8 mouse cellular contexts compared by ENCODE assay signal in genomic region chr4:152173041-152173440, GRCm38 (mm10). TPM values are rescaled to one million over a fixed set of nuclear protein-coding genes. Genes with fewer than 3 reads are reported as not detected.
DNase-seq lines count a peak whose midpoint lies in the region; ATAC-seq and TF ChIP-seq lines count a peak whose summit lies in the region.

No protein-coding gene starts in this region.

- no peak overlapping the region for H3K4me3 ChIP-seq in heart, embryonic 12.5 days
- H3K4me3 ChIP-seq in midbrain, postnatal 0 days (ENCODE audit: low read depth, low read length), result no peak overlapping the region

- H3K9me3 ChIP-seq in heart, embryonic 12.5 days (replicated peaks), result peaks cover 9% of the 10 kb centered on the region; the same call in 1 of the 2 replicates
- H3K9me3 ChIP-seq in midbrain, postnatal 0 days (ENCODE audit: low read length), result no peaks in the 10 kb centered on the region

- no peak overlapping the region for H3K9ac ChIP-seq in heart, embryonic 12.5 days
- no peak overlapping the region for H3K9ac ChIP-seq in midbrain, postnatal 0 days (replicated peaks; ENCODE audit: low read length, poor library complexity, severe bottlenecking)

- peaks cover 32% of the 10 kb centered on the region for H3K27me3 ChIP-seq in heart, embryonic 12.5 days (replicated peaks)
- H3K27me3 ChIP-seq in midbrain, postnatal 0 days (ENCODE audit: insufficient read depth, low read length), result no peaks in the 10 kb centered on the region
- peaks cover 2% of the 10 kb centered on the region; the same call in 1 of the 2 replicates for H3K27me3 ChIP-seq in splenic B cell, adult 2 months (ENCODE audit: control insufficient read depth, insufficient read depth, low read length, poor library complexity, severe bottlenecking)

- no peak overlapping the region for H3K27ac ChIP-seq in heart, embryonic 12.5 days (ENCODE audit: poor library complexity, severe bottlenecking)
- no peak overlapping the region for H3K27ac ChIP-seq in midbrain, postnatal 0 days (ENCODE audit: low read depth, low read length)

- no peak for ATAC-seq in heart, embryonic 12.5 days (ENCODE audit: insufficient number of reproducible peaks, low FRiP score)
- peak; percentile 26; the same call in 1 of the 2 replicates for ATAC-seq in granulocyte monocyte progenitor cell, adult 5-6 weeks (replicated peaks; ENCODE audit: poor library complexity, severe bottlenecking)
- ATAC-seq in midbrain, postnatal 0 days (ENCODE audit: low FRiP score), result no peak

- peaks cover 11% of the 10 kb centered on the region for H3K4me1 ChIP-seq in heart, embryonic 12.5 days (replicated peaks)
- no peaks in the 10 kb centered on the region for H3K4me1 ChIP-seq in midbrain, postnatal 0 days (ENCODE audit: insufficient read depth, low read length)

- no peak overlapping the region for H3K4me2 ChIP-seq in heart, embryonic 12.5 days
- H3K4me2 ChIP-seq in midbrain, postnatal 0 days (ENCODE audit: low read depth, low read length, poor library complexity, severe bottlenecking), result no peak overlapping the region

- under 1% methylated on average over 5 of the region's 5 CpGs for WGBS in heart, embryonic 12.5 days
- WGBS in midbrain, postnatal 0 days, result 3% methylated on average over 5 of the region's 5 CpGs

- H3K36me3 ChIP-seq in heart, embryonic 12.5 days, result no peaks in the 10 kb centered on the region
- H3K36me3 ChIP-seq in midbrain, postnatal 0 days (ENCODE audit: insufficient read depth, low read length), result no peaks in the 10 kb centered on the region
- no peaks in the 10 kb centered on the region for H3K36me3 ChIP-seq in splenic B cell, adult 2 months (ENCODE audit: control insufficient read depth, insufficient read depth, low read length, poor library complexity, severe bottlenecking)

- peak; percentile 95 for DNase-seq in heart, adult 11 months
- peak; percentile 79 for DNase-seq in MN1 (ENCODE audit: low spot score)
- peak; percentile 80 for DNase-seq in cerebellum, adult 9-11 months
- DNase-seq in left cerebral cortex, adult 11 months (ENCODE audit: low spot score), result peak; percentile 71
- DNase-seq in midbrain, postnatal 0 days (ENCODE audit: low spot score), result peak; percentile 71
- peak; percentile 92 for DNase-seq in splenic B cell, adult 2 months (ENCODE audit: low read depth, low spot score)

- peak; percentile 87 for TF ChIP-seq CTCF in midbrain, postnatal 0 days (IDR thresholded peaks at IDR 0.05)

RNA-seq across cellular contexts. Expression of gene Acot7, which starts 4.9 kb away (rescaled TPM):
- polyA plus RNA-seq in heart, embryonic 12.5 days (2016; fragmentation: Nextera tagmentation; extraction: Ambion mirVana), result 63.4 and 64.6 TPM in 2 replicates
- total RNA-seq in granulocyte monocyte progenitor cell, adult 5-6 weeks (2014; fragmentation: Nextera tagmentation), result 124 and 134 TPM in 2 replicates
- total RNA-seq in granulocyte monocyte progenitor cell, adult 5-6 weeks (2017), result 79.4 and 89.5 TPM in 2 replicates
- 228 and 259 TPM in 2 replicates for total RNA-seq in midbrain, postnatal 0 days (2014; rRNA removed)
- 510 and 544 TPM in 2 replicates for polyA plus RNA-seq in midbrain, postnatal 0 days (2015; fragmentation: Nextera tagmentation; extraction: Ambion mirVana)

RNA-seq across cellular contexts. Expression of gene Hes2, which starts 14.4 kb away (rescaled TPM):
- polyA plus RNA-seq in heart, embryonic 12.5 days (2016; fragmentation: Nextera tagmentation; extraction: Ambion mirVana), result not detected in 2 replicates
- total RNA-seq in granulocyte monocyte progenitor cell, adult 5-6 weeks (2014; fragmentation: Nextera tagmentation), result not detected in 2 replicates
- not detected in 2 replicates for total RNA-seq in granulocyte monocyte progenitor cell, adult 5-6 weeks (2017)
- total RNA-seq in midbrain, postnatal 0 days (2014; rRNA removed), result not detected in 2 replicates
- not detected in 2 replicates for polyA plus RNA-seq in midbrain, postnatal 0 days (2015; fragmentation: Nextera tagmentation; extraction: Ambion mirVana)

RNA-seq across cellular contexts. Expression of gene Espn, which starts 20.9 kb away (rescaled TPM):
- polyA plus RNA-seq in heart, embryonic 12.5 days (2016; fragmentation: Nextera tagmentation; extraction: Ambion mirVana), result 1.3 and 1.6 TPM in 2 replicates
- total RNA-seq in granulocyte monocyte progenitor cell, adult 5-6 weeks (2014; fragmentation: Nextera tagmentation), result 1.8 TPM in 1 of 2 replicates, not detected in the other
- 0.43 TPM in 1 of 2 replicates, not detected in the other for total RNA-seq in granulocyte monocyte progenitor cell, adult 5-6 weeks (2017)
- total RNA-seq in midbrain, postnatal 0 days (2014; rRNA removed), result 0.22 and 0.42 TPM in 2 replicates
- 0.22 and 0.53 TPM in 2 replicates for polyA plus RNA-seq in midbrain, postnatal 0 days (2015; fragmentation: Nextera tagmentation; extraction: Ambion mirVana)

RNA-seq across cellular contexts. Expression of gene Tnfrsf25, which starts 57.3 kb away (rescaled TPM):
- 0.86 and 1.1 TPM in 2 replicates for polyA plus RNA-seq in heart, embryonic 12.5 days (2016; fragmentation: Nextera tagmentation; extraction: Ambion mirVana)
- not detected in 2 replicates for total RNA-seq in granulocyte monocyte progenitor cell, adult 5-6 weeks (2014; fragmentation: Nextera tagmentation)
- 1.6 TPM in 1 of 2 replicates, not detected in the other for total RNA-seq in granulocyte monocyte progenitor cell, adult 5-6 weeks (2017)
- 0.99 and 2.0 TPM in 2 replicates for total RNA-seq in midbrain, postnatal 0 days (2014; rRNA removed)
- 0.38 and 0.49 TPM in 2 replicates for polyA plus RNA-seq in midbrain, postnatal 0 days (2015; fragmentation: Nextera tagmentation; extraction: Ambion mirVana)
